Mouse (Mus musculus): ENCODE measurements around the gene Camsap1. TPM values are rescaled to one million over a fixed set of nuclear protein-coding genes. Genes with fewer than 3 reads are reported as not detected.
A peak's percentile ranks its signal among the peaks of the same experiment; 100 is the strongest.

Camsap1 gene
- total and polyA plus RNA-seq, 3 experiments = 24.2 to 30.2 (median 25.8) TPM

DNA sequence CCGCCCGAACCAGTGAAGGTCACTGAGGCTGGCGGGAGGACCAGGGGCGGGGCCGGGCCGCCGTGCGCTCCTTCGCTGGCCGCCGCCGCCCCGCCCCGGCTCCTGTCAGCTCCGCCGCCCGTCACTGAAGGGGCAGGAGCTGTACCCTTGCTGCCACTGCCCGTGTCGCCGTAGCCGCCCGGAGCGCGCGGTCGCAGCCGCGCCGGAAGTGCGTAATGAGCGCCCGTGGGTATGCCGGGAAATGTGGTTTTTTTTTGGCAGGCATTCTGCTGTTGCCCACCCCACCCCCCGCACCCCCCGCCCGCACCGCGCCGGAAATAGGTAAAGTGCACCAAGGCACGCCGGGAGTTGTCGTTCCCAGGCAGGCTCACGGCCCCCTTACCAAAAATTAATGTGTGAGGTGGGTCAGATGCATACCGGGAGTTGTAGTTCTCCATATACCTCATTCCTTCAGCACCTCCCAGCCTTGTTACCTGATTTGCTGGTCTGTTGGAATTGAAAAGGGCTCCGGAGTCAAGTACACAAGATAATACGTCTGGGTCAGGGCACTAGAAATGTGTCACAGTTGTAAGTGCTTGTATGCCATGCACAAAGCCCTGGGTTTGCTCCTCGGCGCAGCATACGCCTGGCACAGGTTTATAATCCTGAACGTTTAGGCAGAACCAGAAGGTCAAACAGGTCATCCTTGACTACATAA is 38.6 kb upstream of the Camsap1 start, which contains the start of gene Ubac1 (continued):
- TF ChIP-seq RCOR1 (IDR thresholded peaks at IDR 0.05; ENCODE audit: low read depth, low read length) = no peak
- TF ChIP-seq MYB (IDR thresholded peaks at IDR 0.05; ENCODE audit: low read depth, low read length) = 0 out of 2 replicates have a peak, but pooled peaks have one; percentile 24
- TF ChIP-seq CHD1 (IDR thresholded peaks at IDR 0.05; ENCODE audit: low read depth, low read length) = no peak
- TF ChIP-seq ELF1 (IDR thresholded peaks at IDR 0.05; ENCODE audit: low read depth, low read length) = peak; percentile 42

DNA sequence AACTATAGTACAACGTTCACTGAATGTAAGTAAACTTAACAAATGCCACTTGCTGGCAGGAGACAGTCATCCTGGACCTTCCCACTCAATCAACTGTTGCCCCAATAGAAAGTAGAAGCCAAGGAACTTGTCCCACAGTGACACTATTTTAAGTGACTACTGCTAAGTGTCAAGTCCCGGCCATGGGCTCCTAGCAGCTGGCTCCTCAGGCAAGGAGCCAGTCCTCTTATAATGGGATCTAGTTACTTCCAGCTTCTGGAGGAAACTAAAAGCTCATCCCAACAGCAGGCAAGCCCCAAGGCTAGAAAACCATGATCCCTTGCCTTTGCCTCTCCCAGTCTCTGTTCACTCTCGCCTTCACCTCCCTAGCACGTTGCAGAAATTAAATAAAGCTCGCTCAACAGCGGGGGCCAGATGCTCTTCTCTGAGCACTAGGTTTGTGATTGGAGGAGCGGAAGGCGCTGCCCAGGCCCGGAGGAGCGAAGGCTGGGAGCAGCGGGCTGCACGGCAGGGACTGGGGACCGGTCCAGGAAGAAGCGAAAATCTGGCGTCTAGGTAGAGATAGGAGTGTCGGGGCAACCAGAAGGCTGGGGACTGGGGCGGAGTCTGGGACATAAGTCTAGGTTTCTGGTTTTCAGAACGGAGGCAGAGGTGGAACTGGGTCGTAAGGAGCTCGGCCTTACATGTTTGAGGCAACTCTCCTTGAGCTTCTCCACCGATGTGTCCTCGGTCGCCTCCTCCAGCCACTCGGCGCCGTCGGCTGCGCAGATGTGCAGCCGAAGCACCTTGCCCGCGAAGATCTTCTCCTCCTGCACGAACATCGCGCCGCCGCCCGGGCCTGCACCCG is 37.9 kb upstream of the Camsap1 start:
- Histone ChIP-seq H3K27me3 (ENCODE audit: control insufficient read depth in 1 of 2, insufficient read depth in 2 of 2, low read length in 2 of 2) (no peaks in the 10 kb centered on the region), H3K9me3 (replicated peaks; ENCODE audit: insufficient read depth, low read length) (no peaks in the 10 kb centered on the region), H3K4me3 (ENCODE audit: control insufficient read depth in 1 of 2, insufficient read depth in 1 of 2, low read depth in 2 of 2, low read length in 2 of 2) (peak overlapping the region; percentile 83 to 95), H3K9ac (ENCODE audit: control insufficient read depth, low read depth, low read length, poor library complexity, severe bottlenecking) (peak overlapping the region; percentile 87), H3K36me3 (ENCODE audit: control insufficient read depth in 1 of 2, insufficient read depth in 2 of 2, low read length in 2 of 2) (peaks cover 0 to 23% of the 10 kb centered on the region in 2 experiments; a peak in 2 of 4 replicates), H3K79me2 (ENCODE audit: control insufficient read depth, insufficient read depth, low read length, poor library complexity) (peaks cover 20% of the 10 kb centered on the region), H3K4me1 (ENCODE audit: control insufficient read depth in 1 of 2, insufficient read depth in 2 of 2, low read length in 2 of 2) (peaks cover 7 to 23% of the 10 kb centered on the region in 2 experiments), H3K27ac (ENCODE audit: control insufficient read depth, low read depth, low read length) (peak overlapping the region; percentile 84)
- peak; percentile 76 for DNase-seq (ENCODE audit: low read depth, low spot score)
- TF ChIP-seq MAX (IDR thresholded peaks at IDR 0.05; ENCODE audit: low read length) (peak; percentile 30; the same call in 1 of the 2 replicates), RAD21 (IDR thresholded peaks at IDR 0.05; ENCODE audit: low read depth, low read length) (no peak), UBTF (IDR thresholded peaks at IDR 0.05; ENCODE audit: borderline replicate concordance, insufficient read depth, low read depth, low read length) (0 out of 2 replicates have a peak, but pooled peaks have one; percentile 30), CHD2 (IDR thresholded peaks at IDR 0.05; ENCODE audit: low read length) (no peak), GATA1 (IDR thresholded peaks at IDR 0.05; ENCODE audit: low read depth, low read length) (peak; percentile 9; the same call in 1 of the 2 replicates), MAZ (IDR thresholded peaks at IDR 0.05; ENCODE audit: low read depth, low read length) (no peak), POLR2A (IDR thresholded peaks at IDR 0.05; ENCODE audit: control insufficient read depth in 1 of 2, insufficient read depth in 1 of 2, low read depth in 1 of 2, low read length in 2 of 2, poor library complexity in 1 of 2) (0 out of 4 replicates have a peak, but pooled peaks of 1 of the 2 experiments have one; percentile 64), MYB (IDR thresholded peaks at IDR 0.05; ENCODE audit: low read depth, low read length) (no peak)

DNA sequence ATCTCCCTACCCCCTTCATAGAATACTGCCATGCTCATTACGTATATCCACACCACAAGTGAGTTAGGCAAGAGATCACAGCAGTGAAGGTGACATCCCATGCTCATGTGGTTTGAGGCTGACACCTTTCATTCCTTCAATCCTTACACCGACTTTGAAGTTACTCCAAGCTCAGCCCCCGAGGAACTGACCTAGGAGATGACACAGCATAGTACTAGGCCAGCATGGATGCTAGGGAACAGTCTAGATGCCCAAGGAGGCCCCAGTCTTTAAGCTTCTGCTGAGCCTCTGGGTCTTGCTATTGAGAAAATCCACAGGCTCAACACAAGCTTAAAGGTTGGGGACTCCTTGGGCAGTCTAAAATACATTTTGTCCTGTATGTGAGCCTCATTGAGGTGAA is 36.8 kb upstream of the Camsap1 start:
- no peak overlapping the region for H3K9ac ChIP-seq (ENCODE audit: control insufficient read depth, low read depth, low read length, poor library complexity, severe bottlenecking)
- no peak overlapping the region; a peak in 1 of 4 replicates for H3K4me3 ChIP-seq (ENCODE audit: control insufficient read depth in 1 of 2, insufficient read depth in 1 of 2, low read depth in 2 of 2, low read length in 2 of 2)
- H3K36me3 ChIP-seq (ENCODE audit: control insufficient read depth in 1 of 2, insufficient read depth in 2 of 2, low read length in 2 of 2) = peaks cover 0 to 23% of the 10 kb centered on the region in 2 experiments; a peak in 2 of 4 replicates
- no peaks in the 10 kb centered on the region for H3K9me3 ChIP-seq (replicated peaks; ENCODE audit: insufficient read depth, low read length)
- peaks cover 7 to 23% of the 10 kb centered on the region in 2 experiments for H3K4me1 ChIP-seq (ENCODE audit: control insufficient read depth in 1 of 2, insufficient read depth in 2 of 2, low read length in 2 of 2)
- H3K27me3 ChIP-seq (ENCODE audit: control insufficient read depth in 1 of 2, insufficient read depth in 2 of 2, low read length in 2 of 2) = no peaks in the 10 kb centered on the region
- DNase-seq (ENCODE audit: low read depth, low spot score) = no peak
- peaks cover 20% of the 10 kb centered on the region for H3K79me2 ChIP-seq (ENCODE audit: control insufficient read depth, insufficient read depth, low read length, poor library complexity)
- H3K27ac ChIP-seq (ENCODE audit: control insufficient read depth, low read depth, low read length) = no peak overlapping the region
- TF ChIP-seq ELF1 (IDR thresholded peaks at IDR 0.05; ENCODE audit: low read depth, low read length) (no peak), SIN3A (IDR thresholded peaks at IDR 0.05; ENCODE audit: low read length) (no peak), GATA1 (IDR thresholded peaks at IDR 0.05; ENCODE audit: low read depth, low read length) (no peak), TCF12 (IDR thresholded peaks at IDR 0.05; ENCODE audit: low read depth, low read length) (no peak), TBP (IDR thresholded peaks at IDR 0.05; ENCODE audit: low read depth, low read length) (no peak)
